Mouse (Mus musculus) frontal cortex, adult (tissue): ENCODE results near the gene Hist1h1d.
"Not testable (repeated sequence)": the region's sequence is repeated elsewhere in the genome, so short reads cannot be mapped to it uniquely, and the experiment has no call there.

Source experiments
- ATAC-seq: cut with Nextera tagmentation; 2 replicates; pipeline ENCODE4 v1.9.2; 2017; ENCODE audit warnings: mild to moderate bottlenecking, moderate library complexity, mixed read lengths; ENCODE audit not compliant: low TSS enrichment

Gene Hist1h1d

DNA sequence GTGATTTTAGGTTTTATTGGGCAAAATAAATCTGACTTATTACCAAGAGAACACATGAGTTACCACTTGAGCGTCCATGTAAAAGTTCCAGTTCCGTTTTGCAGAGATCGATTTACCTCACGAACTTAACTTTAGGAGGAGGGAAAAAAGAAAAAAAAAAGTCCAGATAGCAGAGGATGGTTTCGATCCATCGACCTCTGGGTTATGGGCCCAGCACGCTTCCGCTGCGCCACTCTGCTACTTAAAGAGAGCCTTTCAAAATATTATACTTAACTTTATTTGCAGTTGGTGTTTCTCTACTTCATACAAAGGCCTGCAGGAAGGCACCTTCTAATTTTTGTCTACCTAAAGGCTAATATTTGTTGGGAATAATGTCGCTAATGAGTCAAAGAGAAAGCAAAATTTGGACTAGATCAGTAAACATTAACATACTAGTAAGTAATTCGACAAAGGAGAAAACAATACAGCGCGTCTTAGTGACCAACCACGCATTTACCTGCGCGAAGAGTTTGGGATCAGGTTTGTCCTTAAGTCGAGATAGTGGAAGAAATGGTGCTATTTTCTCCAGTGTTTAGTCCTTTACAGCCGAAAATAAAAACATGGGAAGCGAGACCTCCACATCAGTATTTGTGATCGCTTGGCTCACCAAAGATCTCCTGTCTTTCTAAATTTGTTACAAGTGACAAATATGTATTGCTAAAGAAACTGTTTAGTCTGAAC, 22.7 kb upstream of the Hist1h1d start:
- no peak for ATAC-seq

- peak; percentile 78 for ATAC-seq
Observed at GRCm38 (mm10) chr13:23530901-23531875, 21.9 kb upstream of the Hist1h1d start, which contains the start of gene Hist1h4h. Hist1h4h (plus strand) TSS chr13:23531050.

GRCm38 (mm10) chr13:23532262-23533075, 20.6 kb upstream of the Hist1h1d start:
- ATAC-seq = no peak

- peak; percentile 69 for ATAC-seq
Observed at GRCm38 (mm10) chr13:23533560-23534367, 19.3 kb upstream of the Hist1h1d start, which contains the start of gene Hist1h2af. Hist1h2af (plus strand) TSS chr13:23533906.

GRCm38 (mm10) chr13:23534368-23535131, 18.5 kb upstream of the Hist1h1d start:
- ATAC-seq = peak; percentile 45

- ATAC-seq = peak; percentile 87
Observed at GRCm38 (mm10) chr13:23535137-23536075, 17.7 kb upstream of the Hist1h1d start, which contains the start of gene Hist1h3g. Hist1h3g (plus strand) TSS chr13:23535422.

DNA sequence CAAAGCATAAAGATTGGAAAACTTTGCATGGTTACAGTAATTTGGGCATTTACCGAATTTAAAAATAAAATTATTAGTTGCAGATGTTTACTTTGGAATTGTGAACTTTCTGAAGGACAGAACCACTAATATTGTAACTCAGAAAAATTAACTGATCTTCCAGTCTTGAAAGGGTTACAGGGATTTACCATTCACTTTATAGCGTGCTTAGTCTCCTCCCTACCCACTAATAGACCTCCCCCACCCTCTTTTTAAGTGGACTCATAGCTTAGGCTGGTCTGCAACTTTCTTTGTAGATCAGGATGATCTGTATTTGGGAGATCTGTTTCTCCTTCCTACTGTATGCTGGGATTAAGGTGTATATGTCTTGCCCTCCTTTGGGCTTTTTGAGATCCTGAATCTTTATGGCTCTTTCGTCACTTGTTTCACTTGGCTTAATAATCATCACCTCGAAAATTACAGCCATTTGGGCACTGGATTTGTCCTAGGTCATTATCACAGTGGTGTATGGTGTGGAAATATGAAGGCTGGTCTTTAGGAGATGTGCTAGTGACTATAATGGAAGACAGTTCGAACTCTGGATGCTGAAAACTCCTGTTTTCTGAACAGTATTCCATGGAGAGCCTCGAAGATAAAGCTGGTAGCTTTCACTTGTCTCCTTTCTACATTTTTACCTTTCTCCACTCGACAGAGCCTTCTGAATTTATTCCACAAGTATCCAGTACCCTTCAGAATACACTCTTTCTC, 16.8 kb upstream of the Hist1h1d start:
- no peak for ATAC-seq

GRCm38 (mm10) chr13:23537006-23537710, 15.9 kb upstream of the Hist1h1d start:
- no peak for ATAC-seq

- ATAC-seq = no peak
Observed at GRCm38 (mm10) chr13:23538249-23538648, 14.8 kb upstream of the Hist1h1d start.

- ATAC-seq = not testable (repeated sequence)
Observed at GRCm38 (mm10) chr13:23539821-23540220, 13.2 kb upstream of the Hist1h1d start.

GRCm38 (mm10) chr13:23541497-23541896, 11.6 kb upstream of the Hist1h1d start:
- no peak for ATAC-seq

DNA sequence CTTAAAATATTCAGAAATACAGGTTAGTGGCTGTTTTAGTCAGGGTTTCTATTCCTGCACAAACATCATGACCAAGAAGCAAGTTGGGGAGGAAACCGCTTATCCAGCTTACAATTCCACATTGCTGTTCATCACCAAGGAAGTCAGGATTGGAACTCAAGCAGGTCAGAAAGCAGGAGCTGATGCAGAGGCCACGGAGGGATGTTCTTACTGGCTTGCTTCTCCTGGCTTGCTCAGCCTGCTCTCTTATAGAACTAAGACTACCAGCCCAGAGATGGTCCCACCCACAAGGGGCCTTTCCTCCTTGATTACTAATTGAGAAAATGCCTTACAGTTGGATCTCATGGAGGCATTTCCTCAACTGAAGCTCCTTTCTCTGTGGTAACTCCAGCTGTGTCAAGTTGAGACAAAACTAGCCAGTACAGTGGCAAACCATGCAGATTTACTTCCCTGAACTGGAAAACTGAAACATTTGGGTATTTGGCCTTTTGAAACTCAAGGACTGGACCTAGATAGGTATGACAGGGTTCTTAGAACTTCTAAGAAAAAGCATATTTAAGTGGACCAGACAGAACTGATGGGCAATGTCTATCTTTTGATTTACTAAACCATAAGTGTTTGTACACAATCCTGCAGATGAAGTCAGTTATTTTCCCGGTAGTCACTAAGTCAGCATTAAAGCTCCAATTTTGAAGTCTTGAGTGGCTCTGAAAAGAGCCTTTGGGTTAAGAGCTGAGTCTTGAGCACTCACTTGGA, 10.7 kb upstream of the Hist1h1d start:
- not testable (repeated sequence) for ATAC-seq

GRCm38 (mm10) chr13:23542999-23543607, 10.0 kb upstream of the Hist1h1d start, which contains the start of gene Hist1h2bh:
Hist1h2bh (minus strand) TSS chr13:23543392.
- ATAC-seq = peak; percentile 98

DNA sequence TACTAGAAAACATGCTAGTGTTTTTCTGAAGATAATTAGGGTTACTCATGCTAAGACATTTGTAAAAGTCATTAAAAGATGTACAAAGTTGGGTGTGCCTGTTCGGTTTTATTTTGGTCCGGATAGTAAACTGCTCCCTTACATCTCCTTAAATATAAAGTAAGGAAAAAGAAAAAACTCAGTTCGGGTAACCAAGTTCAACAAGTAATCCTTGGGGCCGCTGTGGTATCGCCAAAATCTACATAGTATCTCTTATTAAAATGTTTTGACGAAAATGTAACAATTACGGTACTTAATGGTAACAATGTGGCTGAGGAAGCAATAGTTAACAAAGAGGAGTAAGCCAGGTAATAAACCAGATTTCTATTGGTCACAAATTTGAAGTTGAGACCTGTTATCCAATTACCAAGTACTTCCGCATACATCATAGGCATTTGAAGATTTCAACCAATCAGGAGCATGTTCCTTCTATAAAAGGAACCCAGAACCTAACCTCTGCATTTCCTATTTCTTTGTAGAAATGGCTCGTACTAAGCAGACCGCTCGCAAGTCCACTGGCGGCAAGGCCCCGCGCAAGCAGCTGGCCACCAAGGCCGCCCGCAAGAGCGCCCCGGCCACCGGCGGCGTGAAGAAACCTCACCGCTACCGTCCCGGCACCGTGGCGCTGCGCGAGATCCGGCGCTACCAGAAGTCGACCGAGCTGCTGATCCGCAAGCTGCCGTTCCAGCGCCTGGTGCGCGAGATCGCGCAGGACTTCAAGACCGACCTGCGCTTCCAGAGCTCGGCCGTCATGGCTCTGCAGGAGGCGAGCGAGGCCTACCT, 8.9 kb upstream of the Hist1h1d start, which contains the start of gene Hist1h3f:
TSS of gene Hist1h3f (plus strand) at position 88 of the 822 bp plus-strand sequence.
- peak; percentile 95 for ATAC-seq

GRCm38 (mm10) chr13:23544787-23545120, 8.3 kb upstream of the Hist1h1d start:
- peak; percentile 53 for ATAC-seq
